Mouse (Mus musculus) right cerebral cortex, postnatal 14 days (tissue): ENCODE results near the gene Lypd3.
"Not testable (repeated sequence)": the region's sequence is repeated elsewhere in the genome, so short reads cannot be mapped to it uniquely, and the experiment has no call there.

ENCODE experiments used
- DNase-seq: peaks from one replicate; pipeline ENCODE4 v3.0.0; 2022

Gene Lypd3

DNA sequence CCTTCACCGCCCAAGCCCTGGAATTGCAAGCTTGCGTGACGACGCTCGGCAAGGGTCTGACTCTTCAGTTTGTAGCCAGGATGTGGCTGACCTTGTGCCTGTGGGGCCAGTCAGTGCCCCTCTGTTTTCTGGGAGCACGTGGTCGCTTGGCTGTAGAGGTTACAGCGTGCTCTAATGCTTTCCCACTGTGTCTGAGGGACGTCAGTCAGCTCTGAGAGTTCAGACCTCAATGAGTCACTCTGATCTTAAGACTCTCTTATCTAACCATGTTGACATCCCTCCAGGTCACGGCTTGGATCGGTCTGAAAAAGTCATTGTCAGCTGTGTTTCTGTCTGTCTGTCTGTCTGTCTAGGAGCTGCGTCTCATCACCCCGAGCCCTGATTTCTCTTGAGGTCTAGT is 21.5 kb upstream of the Lypd3 start:
- no peak for DNase-seq

DNA sequence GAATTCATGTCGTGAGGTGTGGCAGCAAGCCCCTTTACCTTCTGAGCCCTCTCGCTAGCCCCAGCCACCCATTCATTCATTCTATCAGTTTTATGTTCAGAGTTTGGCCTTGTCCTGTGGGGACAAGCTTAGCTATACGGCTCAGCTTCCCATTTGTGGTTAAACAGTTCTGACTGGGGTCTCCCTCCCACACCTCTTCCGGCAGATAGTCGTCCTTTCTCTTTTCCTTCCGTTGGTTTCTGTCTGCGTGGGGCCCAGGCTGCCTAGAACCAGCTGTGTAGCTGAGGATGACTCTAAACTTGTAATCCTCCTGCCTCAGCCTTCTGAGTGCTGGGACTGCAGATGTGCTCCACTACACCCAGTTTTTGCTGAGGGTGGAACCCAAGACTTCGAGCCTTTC is 18.6 kb upstream of the Lypd3 start:
- no peak for DNase-seq

DNA sequence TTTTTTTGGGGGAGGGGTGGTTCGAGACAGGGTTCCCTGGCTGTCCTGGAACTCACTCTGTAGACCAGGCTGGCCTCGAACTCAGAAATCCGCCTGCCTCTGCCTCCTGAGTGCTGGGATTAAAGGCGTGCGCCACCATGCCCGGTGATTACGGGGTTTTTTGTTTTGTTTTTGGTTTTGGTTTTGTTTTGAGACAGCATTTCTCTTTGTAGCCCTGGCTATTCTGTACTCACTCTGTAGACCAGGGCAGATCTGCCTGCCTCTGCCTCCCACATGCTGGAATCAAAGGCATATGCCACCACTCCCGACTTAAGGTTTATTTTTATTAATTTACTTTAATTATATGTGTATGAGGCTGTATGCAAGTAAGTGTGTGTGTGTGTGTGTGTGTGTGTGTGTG is 18.0 kb upstream of the Lypd3 start:
- DNase-seq: not testable (repeated sequence)

DNA sequence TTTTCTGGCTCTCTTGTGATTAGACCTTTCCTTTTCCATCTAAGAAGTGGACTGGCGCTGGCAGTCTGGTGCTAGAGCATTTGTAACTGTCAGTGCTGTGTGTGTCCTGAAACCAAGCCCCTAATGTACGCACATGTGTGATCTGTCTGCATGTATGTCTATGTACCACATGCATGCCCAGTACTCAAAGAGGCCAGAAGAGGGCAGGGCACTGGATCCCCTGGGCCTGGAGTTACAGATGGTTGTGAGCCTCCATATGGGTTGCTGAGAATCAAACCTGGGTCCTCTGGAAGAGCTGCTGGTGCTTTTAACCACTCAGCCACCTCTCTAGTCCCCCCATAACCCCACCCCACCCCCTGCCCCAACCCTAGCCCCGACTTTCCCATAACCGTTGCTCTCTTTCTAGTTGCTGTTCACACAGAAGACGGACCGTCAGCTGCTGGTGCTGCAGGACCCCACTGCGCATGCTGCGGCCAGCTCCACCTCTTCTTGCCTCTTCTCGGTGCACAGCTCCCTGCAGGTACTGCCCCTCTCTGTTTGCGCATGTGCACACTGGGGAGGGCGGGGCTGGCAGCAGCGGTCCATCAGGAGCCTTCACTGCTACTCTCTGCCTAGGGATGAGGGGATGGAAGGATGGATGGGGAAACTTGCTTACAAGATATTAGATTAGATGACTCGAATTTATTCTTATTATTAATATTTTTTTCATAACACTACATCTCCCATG is 16.5 kb upstream of the Lypd3 start:
- no peak for DNase-seq

DNA sequence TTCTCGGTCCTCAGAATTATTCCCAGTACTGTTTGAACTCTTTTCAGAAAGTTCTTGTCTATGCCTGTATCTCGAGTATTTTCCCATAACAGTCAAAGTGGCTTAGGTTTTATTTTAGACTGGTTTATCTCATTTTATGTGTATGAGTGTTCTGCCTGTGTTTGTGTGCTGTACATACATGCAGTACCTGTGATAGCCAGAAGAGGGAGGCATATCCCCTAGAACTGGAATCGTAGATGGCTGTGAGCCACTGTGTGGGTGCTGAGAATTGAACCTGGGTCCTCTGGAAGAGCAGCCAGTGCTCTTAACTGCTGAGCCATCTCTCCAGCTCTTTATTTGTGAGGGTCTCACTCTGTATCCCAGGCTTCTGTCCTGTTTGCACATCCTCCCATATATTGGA is 15.2 kb upstream of the Lypd3 start:
- DNase-seq: no peak

DNA sequence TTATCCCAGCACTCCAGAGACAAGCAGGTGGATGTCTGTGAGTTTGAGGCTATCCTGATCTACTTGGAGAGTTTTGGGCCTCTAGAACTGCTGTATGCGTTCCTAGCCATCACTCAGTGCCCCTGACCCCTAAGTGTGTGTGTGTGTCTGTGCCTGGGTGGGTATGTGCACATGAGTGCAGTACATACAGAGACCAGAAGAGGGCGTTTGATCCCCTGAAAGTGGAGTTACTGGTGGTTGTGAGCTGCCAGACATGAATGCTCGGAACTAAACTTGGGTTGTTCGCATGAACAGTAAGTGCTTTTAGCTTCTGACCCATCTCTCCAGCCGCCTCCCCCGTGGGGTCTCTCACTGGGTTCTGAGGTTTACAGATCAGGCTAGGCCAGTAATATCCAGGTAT is 13.4 kb upstream of the Lypd3 start:
- no peak for DNase-seq

DNA sequence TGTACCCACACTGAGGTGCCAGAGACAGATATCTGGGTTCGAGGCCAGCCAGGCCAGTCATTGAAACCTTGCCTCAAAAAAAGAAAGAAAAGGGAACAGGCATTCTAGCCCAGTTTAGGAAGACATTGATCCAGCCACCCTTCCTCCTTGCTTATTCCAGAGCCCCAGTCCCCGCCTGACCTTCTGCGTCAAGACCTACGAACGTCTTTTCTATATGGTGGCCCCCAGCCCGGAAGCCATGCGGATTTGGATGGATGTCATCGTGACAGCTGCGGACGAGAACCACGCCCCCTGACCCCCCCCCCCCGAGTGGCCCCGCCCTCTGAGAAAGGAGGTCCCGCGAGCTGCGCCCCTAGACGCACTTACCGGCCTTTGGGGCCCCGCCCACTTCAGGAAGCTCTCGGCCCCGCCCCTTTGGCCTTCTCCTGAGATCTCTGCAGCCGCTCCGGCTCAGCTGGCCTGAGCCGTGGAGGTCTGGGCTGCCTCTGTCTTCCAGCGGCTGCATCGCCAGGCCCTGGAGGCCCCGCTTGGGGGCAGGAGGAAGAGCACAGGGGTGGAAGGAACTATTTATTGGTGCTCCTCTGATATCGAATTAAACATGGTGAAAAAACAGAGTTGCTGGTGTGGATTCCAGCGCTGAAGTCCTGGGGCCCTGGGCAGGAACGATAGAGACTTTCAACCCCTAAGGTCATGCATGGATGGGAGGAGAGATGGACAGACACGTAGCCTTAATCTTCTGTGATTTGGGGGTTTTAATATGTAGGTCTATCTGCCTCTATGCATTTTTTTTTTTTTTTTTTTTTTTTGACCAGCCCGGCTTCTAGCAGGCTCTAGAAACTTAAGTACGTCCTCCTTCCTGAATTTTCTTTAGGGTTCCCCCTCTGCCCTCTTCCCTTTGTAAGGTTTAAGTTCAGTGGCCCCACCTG is 7.4 kb upstream of the Lypd3 start:
- peak; percentile 38 for DNase-seq

DNA sequence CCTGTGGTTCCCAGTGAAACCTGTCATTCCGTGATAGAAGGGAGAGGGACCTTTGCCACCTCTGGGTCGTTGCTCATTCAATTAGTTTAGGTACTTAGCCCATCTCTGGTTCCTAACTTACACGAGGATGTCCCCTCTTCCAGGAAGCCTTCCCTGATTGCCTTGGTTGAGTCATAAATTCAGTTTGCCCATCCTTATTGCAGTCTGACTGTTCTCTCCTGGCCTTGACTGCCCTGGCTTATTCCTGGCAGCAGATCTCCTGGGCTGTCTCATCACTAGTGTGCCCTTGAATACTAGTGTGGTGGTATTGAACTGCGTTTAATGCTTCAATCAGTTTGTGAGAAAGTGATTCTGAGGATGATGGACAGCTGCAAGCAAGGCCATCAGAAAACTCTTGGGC is 6.7 kb upstream of the Lypd3 start:
- no peak for DNase-seq

DNA sequence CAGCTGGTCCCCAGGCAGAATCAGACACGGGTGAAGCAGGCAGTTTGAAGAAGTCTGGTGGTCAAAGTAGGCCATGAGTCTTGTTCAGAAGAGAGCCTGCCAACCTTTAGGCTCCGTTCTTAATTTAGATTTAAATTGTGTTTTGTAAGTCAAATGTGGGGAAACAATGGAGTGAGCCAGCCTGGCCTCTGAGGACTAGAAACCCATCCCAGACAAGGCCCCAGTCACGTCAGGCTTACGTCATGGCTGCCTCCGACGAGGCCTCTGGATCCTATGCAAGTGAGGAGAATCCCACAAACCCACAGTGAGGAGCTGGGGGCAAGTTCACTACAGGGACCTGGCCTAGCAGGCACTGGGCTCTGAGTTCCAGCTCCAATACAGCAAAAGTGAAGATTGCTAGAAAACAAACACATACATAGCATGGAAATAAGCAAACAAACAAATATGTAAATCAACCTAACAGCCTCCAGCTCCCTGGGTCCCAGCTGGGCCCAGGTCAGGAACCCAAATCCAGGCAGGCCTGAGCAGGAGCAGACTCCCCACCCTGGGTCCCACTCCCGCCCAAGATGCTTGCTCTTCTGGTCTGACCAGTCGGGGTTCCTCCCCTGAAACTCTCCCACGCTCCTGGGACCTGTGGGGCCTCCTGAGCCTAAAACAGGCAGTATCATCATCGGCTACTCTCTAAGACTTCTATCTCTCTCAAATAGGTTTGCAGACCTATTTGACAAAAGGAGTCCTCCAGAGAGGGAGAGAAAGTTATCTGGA is 6.1 kb upstream of the Lypd3 start:
- no peak for DNase-seq

DNA sequence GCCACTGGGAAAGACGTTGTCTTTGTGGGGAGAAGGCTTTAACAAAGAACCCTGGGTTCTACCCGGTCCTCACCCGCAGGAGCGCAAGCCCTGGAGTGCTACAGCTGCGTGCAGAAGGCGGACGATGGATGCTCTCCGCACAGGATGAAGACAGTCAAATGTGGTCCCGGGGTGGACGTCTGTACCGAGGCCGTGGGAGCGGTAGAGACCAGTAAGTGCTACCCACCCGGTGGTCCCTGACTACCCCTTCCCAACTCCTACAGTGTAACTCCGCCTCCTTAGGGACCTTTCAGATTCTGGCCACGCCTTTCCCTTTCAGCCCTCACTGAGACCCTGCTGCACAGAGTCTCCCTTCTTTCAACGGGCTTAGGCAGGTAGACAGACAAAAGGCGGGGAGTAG is 696 bp downstream of the Lypd3 start:
- DNase-seq: no peak

DNA sequence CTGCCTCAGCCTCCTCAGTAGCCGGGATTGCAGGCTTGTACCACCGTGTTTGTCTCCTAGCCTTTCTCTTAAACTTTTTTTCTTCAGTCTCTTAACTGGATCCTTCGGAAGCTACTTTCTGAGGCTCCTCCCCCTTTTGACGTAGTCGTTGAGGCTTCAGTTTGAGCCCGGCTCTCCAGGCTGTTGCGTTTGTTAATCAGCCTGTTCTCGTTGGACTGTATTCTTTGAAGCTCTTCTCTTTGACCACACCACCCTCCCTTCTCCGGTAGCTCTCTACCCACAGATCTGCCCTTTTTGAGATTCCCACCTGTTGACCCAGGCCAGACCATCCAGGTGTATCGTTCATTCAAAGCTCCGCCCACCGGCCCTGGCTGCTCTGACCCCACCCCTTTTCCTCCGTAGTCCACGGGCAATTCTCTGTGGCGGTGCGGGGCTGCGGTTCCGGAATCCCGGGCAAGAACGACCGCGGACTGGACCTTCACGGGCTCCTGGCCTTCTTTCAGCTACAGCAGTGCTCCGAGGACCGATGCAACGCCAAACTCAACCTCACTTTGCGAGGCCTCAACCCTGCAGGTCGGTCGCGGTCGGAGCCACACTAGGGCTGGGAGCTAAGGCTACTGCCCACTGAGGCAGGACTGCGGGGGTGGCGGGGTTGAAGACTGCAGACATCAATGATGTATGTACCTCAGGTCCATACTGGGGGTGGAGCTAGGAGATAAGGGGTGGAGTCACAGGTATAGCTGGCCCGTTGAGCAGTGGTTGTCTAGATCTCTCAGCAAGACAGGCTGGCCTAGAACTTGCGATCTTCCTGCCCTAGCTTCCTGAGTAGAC is 1.9 kb downstream of the Lypd3 start:
- no peak for DNase-seq

DNA sequence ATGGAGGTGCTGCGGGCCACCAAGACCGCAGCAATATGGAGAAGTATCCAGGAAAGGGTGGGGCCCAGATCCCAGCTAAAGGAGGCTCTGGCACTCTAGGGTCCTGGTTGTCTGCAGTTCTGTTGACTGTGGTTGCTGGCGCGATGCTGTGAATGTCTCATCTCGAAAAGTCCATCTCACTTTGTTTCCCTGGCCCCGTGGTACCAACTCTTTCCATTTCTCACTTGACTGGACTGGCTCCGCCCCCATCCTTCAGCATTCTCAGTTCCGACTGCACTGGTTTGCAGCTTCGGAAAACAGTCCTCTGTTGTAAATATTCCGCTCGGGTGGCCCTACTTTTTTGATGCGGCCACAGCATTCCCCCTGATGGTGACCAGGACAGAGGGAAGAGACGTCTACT is 4.1 kb downstream of the Lypd3 start:
- DNase-seq: no peak

DNA sequence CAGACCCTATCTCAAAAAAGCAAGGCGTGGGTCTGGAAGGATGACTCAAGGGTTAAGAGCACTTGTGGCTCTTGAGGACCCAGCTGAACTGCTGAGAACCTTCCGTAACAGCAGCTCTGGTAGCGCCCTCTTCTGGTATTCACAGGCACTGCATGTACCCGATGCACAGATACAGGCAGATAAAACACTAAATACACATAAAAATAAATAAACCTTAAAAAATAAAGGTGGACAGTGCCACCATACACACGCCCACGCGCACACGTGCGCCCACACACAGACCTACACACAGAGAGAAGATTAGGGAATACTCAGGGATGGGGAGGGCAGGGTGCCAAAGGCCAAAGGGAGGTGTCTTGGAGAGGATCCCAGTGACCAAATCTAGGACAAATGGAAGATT is 6.1 kb downstream of the Lypd3 start:
- DNase-seq: peak; percentile 43

DNA sequence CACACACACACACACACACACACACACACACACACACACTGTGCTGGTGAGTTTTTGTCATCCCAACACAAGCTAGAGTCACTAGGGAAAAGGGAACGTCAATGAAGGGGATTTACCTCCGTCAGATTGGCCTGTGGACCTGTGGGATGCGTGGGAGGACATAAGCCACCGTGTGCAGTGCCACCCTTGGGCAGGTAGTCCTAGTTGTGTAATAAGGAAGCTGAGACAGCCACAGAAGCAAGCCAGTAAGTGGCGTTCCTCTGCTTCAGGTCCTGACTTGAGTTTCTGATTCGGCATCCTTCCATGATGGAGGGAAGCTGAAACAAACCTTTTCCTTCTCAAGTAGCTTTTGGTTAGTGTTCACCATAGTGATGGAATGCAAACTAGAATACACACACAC is 8.1 kb downstream of the Lypd3 start:
- no peak for DNase-seq

DNA sequence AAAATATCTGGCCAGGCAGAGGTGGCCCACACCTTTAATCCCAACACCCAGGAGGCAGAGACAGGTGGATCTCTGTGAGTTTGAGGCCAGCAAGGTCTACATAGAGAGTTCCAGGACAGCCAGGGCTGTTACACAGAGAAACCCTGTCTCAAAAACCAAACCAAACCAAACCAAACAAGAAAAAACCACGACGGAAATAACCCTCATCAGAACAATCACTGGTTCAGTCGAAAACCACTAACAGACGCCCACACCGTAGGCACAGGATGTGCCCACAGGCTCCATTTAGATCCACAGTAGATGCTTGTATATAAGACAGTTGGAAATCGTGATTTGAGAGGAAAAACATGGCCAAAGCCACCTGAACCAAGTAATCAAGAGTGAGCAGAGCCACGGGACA is 8.6 kb downstream of the Lypd3 start:
- no peak for DNase-seq

DNA sequence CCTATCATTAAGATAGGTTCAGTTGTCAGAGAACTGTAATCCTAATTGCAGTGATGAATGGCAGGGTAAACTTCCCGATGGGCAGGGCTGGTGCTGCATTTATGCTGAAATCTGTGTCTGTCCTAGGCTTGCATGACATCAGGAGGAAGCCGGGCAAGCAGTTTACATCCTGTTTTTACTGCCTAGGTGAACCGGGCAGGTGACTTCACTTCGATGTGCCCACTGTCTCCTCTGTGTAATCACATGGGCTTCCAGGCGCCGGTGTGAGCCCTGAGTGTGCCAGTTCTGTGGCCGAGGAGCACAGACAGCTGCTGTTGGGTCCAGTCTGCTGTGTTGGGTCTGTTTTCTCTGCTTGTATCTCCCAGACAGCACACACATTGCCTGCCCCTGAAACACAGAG is 10.1 kb downstream of the Lypd3 start:
- no peak for DNase-seq

DNA sequence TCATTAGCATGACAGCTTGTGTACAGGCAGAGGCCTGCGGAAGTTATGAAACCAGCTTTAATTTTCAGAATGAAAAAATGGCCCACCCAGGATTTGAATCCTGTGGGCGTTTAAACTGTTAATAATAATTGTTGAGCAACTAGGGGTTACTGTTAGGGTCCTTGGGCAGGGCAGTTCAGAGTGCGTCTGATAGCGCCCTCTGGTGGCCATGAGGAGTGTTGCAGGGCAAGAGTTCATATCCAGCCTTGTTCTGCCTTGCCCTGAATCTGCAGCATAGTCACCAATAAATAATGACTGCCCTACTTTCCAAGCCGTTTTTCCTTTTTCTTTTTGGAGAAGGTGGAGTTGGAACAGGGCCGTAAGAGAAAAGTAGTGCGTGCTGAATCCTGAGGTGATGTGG is 17.3 kb downstream of the Lypd3 start:
- peak; percentile 21 for DNase-seq

DNA sequence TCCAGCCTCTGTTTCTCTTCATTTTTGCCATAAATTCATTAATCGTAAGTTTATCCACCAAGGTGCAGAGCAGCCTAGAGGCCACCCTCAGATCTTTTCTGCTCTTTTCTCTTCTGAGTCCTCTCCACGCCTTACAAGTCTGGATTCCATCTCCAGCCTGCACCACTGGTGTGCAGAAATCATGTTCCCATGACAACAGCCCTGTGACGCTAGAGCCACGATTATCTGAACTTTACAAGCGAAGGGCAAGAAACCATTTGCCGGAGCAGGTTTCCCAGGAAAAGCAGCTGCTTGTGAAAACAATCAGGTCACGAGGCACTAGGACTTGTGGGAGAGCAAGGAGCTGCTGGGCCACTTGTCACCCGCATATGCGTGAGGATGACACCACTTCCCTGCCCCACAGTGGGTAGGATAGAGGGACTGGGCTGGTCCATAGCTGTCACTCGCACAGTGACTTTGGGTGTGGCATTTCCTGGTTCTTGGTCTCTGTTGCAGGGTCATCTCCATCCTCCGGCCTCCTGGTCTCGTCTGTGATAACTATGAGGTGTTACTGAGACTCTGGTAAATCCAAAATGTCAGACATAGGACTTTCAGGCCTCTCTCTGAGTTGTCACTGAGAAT is 23.5 kb downstream of the Lypd3 start:
- no peak for DNase-seq

DNA sequence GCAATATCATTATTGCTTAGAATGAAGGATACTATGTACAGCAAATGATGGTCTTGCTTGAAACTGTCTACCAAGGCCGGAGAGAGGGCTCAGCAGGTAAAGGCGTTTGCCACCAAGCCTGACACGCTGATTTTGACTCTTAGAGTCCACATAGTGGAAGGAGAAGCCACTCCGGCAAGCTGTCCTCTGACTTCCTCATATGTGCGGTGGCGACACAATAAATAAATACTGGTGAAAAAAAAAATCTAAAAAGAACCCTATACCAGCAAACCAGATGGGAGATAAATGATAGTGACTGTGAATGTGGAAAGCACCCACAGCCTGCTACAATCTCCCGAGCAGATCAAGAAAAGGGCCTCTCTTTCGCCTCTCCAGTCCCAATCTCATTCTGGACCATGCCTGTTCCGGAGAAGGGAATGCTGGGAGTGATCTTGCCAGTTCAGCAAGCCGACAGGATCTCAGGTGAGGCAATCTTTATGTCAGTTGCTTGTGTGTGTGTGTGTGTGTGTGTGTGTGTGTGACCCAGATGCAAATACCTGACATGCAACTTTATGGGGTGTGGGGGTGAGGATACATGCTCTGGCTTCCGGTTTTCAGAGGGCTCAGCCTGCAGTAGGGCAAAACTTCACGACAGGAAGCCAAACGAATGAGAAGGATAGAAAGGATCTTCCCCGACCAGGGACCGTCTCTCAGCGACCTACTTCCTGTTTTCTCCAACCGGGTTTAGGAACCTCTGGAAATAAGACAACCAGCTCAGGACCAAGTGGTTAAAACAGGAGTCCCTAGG is 25.0 kb downstream of the Lypd3 start:
- DNase-seq: no peak

DNA sequence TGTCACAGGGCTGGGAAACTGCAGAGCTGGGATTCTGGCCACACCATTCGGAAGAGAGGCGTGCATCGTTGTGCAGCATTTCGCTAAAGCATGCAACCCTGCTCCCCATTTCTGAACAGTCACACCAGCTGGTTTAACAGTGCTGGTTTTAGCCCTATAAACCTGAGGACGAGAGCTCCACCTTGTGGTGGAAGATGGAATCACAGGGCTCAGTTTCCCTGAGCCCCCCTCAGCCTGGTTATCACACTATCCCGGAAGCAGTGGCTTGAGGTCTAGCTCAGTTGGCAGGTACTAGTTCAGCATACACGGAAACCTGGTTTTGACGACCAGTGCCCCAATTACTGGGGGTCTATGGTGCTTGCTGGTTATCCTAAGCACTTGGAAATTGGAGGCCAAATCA is 26.2 kb downstream of the Lypd3 start:
- DNase-seq: peak; percentile 71

DNA sequence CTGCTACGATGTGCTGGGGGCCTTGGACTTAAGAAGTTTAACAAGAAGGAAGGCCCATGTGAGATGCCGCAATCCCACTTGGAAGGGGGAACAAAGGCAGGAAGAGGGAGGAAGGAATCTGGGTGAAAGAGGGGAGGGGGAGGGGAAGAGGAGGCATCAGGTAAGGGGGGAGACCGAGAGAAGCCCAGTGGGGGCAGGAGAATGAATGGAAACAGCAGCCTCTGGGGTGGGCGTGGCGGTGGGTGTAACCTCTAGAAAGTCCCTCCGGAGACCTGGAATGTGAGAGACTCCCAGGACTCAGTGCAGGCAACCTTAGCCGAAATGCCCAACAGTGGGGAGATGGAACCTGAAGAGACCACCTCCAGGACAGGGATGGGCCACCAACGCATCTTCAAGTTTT is 28.0 kb downstream of the Lypd3 start:
- no peak for DNase-seq
